Comparison of ENCODE assay signal across 12 mouse cellular contexts in the genomic region with DNA sequence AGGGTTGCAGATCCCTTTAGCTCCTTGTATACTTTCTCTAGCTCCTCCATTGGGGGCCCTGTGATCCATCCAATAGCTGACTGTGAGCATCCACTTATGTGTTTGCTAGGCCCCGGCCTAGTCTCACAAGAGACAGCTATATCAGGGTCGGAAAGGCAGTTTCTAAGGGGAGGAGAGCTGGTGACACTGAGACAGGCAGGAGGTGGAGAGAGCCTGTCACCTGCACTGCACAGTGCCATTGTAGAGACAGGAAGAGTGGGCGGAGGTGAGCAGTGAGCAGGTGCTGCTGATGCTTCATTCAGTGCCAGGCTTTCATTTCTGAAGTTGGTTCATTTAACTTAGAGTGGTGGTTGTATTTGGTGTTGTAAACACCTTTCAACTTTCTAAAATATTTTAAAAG. TPM values are rescaled to one million over a fixed set of nuclear protein-coding genes. Genes with fewer than 3 reads are reported as not detected.
"Had no signal": no experiment of that assay in that cellular context is flagged by ENCODE, and none has a peak within 500 bp of the region (broad histone marks: within the 10 kb centered on the region; RNA-seq: fewer than 3 reads in every experiment).

No protein-coding gene starts in this region.

RNA-seq across cellular contexts. Expression of gene Gm10135, which starts 36.1 kb away (rescaled TPM):
- polyA plus RNA-seq: intestine, embryonic 15.5 days; kidney, embryonic 14.5 days; limb, embryonic 12.5 days; liver, embryonic 13.5 days; liver, postnatal 0 days; lung, embryonic 15.5 days; macrophage; midbrain, embryonic 13.5 days; midbrain, postnatal 0 days; neural tube, embryonic 11.5 days; neural tube, embryonic 15.5 days; stomach, embryonic 16.5 days had no signal
